Mouse (Mus musculus): ENCODE measurements at regions not wholly inside any gene's neighbourhood (a gene's known extent, or its start where the extent isn't known, plus 50 kb on each side); places are given as distances from the start of the nearest gene placed in this dataset.

DNA sequence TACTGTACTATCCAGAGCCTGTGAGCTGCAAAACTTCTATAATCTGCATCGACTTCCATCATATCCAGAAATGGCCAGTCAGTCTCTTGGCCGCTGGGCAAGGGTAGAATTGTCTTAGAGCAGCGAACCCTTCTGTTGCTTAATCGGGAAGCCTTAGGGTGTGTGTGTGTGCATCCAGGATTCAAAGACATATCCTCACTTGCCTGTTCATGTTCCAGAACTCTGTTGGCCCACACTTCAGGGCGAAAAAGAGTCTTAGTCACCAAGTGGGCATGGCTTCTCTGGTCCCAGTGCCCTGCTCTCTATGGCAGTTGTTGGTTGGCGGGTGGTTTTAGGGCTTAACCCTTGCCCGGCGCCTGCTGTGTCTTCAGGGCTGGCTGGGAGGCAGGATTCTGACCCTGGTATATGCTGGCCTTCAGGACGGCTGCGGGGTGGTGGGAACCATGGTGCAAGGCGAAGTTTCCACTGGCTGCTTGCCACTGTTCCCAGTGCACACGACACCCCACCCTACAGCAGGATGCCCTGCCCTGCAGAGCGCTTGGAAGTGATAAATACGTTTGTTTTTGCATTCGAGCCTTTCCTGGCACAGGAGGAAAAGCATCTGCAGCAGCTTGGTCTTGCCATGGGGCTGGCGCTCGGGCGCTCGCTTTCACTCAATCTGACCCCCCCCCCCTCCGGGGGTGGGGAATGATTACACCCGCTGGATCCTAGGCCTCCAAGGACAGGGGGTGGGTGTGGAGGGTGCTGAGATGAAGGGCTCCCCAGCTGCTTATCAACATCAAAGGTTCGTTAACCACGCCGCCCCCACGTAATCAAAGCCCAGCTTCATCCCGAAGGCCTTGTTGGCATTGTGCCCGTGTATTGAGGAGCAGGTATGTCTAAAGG, 54.9 kb upstream of the Itga6 start:
- no peak for DNase-seq (ENCODE audit: low spot score)

DNA sequence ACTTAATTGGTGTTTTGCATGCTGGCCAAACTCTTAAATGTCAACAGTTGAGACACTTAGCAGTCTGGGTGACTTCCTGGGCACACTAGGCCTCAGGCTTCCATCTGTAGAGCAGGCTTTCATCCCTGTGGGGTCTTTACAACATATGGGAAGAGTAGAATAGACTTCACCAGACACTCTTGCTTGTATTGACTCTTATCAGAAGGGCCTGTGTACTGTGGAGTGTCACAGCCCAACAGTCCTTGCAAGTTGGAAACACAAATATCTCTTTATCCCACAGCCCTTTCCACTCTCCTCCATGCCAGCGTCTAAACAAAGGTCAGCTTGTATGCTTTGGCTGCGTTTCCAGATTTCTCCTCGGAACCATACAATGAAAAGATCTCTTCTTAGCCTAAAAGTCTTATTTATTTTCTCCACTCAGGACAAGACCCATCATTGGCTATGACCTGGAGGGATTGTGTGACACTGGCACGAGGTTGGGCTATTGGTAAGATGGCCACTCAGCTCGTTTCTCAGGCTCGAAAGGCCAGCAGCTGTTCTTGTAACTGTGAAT, 50.6 kb upstream of the Itga6 start:
- DNase-seq (ENCODE audit: low spot score): no peak
